Mouse (Mus musculus) frontal cortex, adult (tissue): ENCODE data around the gene Pde5a.

Experiments
- ATAC-seq: cut with Nextera tagmentation; 2 replicates; pipeline ENCODE4 v1.9.2; 2017; ENCODE audit warnings: mild to moderate bottlenecking, moderate library complexity, mixed read lengths; ENCODE audit not compliant: low TSS enrichment

The Pde5a gene

GRCm38 (mm10) chr3:122763768-122764167, 35.0 kb downstream of the Pde5a start:
- ATAC-seq, result no peak

- peak; percentile 86 for ATAC-seq
Measured at GRCm38 (mm10) chr3:122766930-122767329, 38.2 kb downstream of the Pde5a start.

- no peak for ATAC-seq
Measured at GRCm38 (mm10) chr3:122767841-122768240, 39.1 kb downstream of the Pde5a start.

- no peak for ATAC-seq
Measured at GRCm38 (mm10) chr3:122781417-122781816, 52.7 kb downstream of the Pde5a start.

GRCm38 (mm10) chr3:122784245-122784644, 55.5 kb downstream of the Pde5a start:
- no peak for ATAC-seq

- ATAC-seq, result peak; percentile 96
Measured at GRCm38 (mm10) chr3:122788314-122788713, 59.6 kb downstream of the Pde5a start.

GRCm38 (mm10) chr3:122789544-122789943, 60.8 kb downstream of the Pde5a start:
- ATAC-seq, result no peak

GRCm38 (mm10) chr3:122800050-122800449, 71.3 kb downstream of the Pde5a start:
- no peak for ATAC-seq

- no peak for ATAC-seq
Measured at GRCm38 (mm10) chr3:122800553-122801435, 72.0 kb downstream of the Pde5a start.

GRCm38 (mm10) chr3:122801436-122802221, 72.9 kb downstream of the Pde5a start:
- ATAC-seq, result peak; percentile 62

- peak; percentile 81 for ATAC-seq
Measured at GRCm38 (mm10) chr3:122807313-122807712, 78.6 kb downstream of the Pde5a start.

- no peak for ATAC-seq
Measured at GRCm38 (mm10) chr3:122810090-122810863, 81.5 kb downstream of the Pde5a start.

GRCm38 (mm10) chr3:122810986-122811385, 82.2 kb downstream of the Pde5a start:
- peak; percentile 58 for ATAC-seq

GRCm38 (mm10) chr3:122814531-122814930, 85.8 kb downstream of the Pde5a start:
- peak; percentile 93 for ATAC-seq

GRCm38 (mm10) chr3:122818282-122818681, 89.5 kb downstream of the Pde5a start:
- no peak for ATAC-seq

- ATAC-seq, result no peak
Measured at GRCm38 (mm10) chr3:122820700-122821099, 92.0 kb downstream of the Pde5a start.

- ATAC-seq, result peak; percentile 70
Measured at GRCm38 (mm10) chr3:122828270-122829058, 99.7 kb downstream of the Pde5a start.

GRCm38 (mm10) chr3:122834519-122834918, 105.8 kb downstream of the Pde5a start:
- ATAC-seq, result no peak

GRCm38 (mm10) chr3:122835097-122835850, 106.5 kb downstream of the Pde5a start:
- peak; percentile 52 for ATAC-seq

GRCm38 (mm10) chr3:122837639-122838038, 108.9 kb downstream of the Pde5a start:
- 0 out of 2 replicates have a peak, but pooled peaks have one; percentile 47 for ATAC-seq
